Comparison of ENCODE assay signal across 9 mouse cellular contexts in genomic region chr7:25626509-25627430, GRCm38 (mm10). TPM values are rescaled to one million over a fixed set of nuclear protein-coding genes. Genes with fewer than 3 reads are reported as not detected.
DNase-seq lines count a peak whose midpoint lies in the region; ATAC-seq and TF ChIP-seq lines count a peak whose summit lies in the region.
"Had no signal": no experiment of that assay in that cellular context is flagged by ENCODE, and none has a peak within 500 bp of the region (broad histone marks: within the 10 kb centered on the region; RNA-seq: fewer than 3 reads in every experiment).

TSS of gene B3gnt8 (plus strand) at chr7:25626654.

- WGBS in heart, embryonic 10.5 days = 9% methylated on average over 29 of the region's 29 CpGs
- WGBS in kidney, postnatal 0 days = 18% methylated on average over 29 of the region's 29 CpGs

- H3K27me3 ChIP-seq in heart, embryonic 10.5 days (ENCODE audit: insufficient read depth, poor library complexity, severe bottlenecking) = 0 out of 2 replicates have a peak, but pooled peaks cover 9% of the 10 kb centered on the region
- no peaks in the 10 kb centered on the region for H3K27me3 ChIP-seq in kidney, postnatal 0 days (ENCODE audit: insufficient read depth, low read length)
- H3K27me3 ChIP-seq: CH12.LX had no signal

- ATAC-seq in kidney, postnatal 0 days (replicated peaks; ENCODE audit: low FRiP score, low read depth) = peak; percentile 33

- H3K36me3 ChIP-seq in heart, embryonic 10.5 days = peaks cover 59% of the 10 kb centered on the region
- peaks cover 19% of the 10 kb centered on the region; the same call in 1 of the 2 replicates for H3K36me3 ChIP-seq in kidney, postnatal 0 days (ENCODE audit: insufficient read depth, low read length)

- no peak for TF ChIP-seq CTCF in kidney, postnatal 0 days (IDR thresholded peaks at IDR 0.05; ENCODE audit: low read depth)

- H3K4me1 ChIP-seq in heart, embryonic 10.5 days = peaks cover 41% of the 10 kb centered on the region
- H3K4me1 ChIP-seq in kidney, postnatal 0 days (replicated peaks; ENCODE audit: insufficient read depth, low read length) = 0 out of 2 replicates have a peak, but pooled peaks cover 8% of the 10 kb centered on the region

- H3K4me2 ChIP-seq in kidney, postnatal 0 days (ENCODE audit: low read length) = peak within 1 kb of the TSS; percentile 55

- DNase-seq in cerebellum, adult 11-12 months = peak; percentile 73
- DNase-seq in cerebellum, postnatal 4 days (ENCODE audit: low spot score in 2 of 2) = no peak
- DNase-seq in cerebellum, postnatal 14 days = peak; percentile 56 to 64
- no peak for DNase-seq in heart, embryonic 10.5 days (ENCODE audit: low spot score)
- DNase-seq in kidney, postnatal 0 days (ENCODE audit: low spot score) = peak; percentile 50
- peak; percentile 49 to 74 for DNase-seq in lung, postnatal 4 days
- peak; percentile 78 for DNase-seq in testis, postnatal 14 days (ENCODE audit: low spot score)
- no peak for DNase-seq in spleen, postnatal 14 days (ENCODE audit: low spot score in 2 of 2)

- peak within 1 kb of the TSS; percentile 74 for H3K27ac ChIP-seq in heart, embryonic 10.5 days
- H3K27ac ChIP-seq in kidney, postnatal 0 days = peak within 1 kb of the TSS; percentile 65

- peak within 1 kb of the TSS; percentile 63 for H3K4me3 ChIP-seq in heart, embryonic 10.5 days
- H3K4me3 ChIP-seq in kidney, postnatal 0 days (replicated peaks; ENCODE audit: low read depth, low read length) = peak within 1 kb of the TSS; percentile 31

- H3K9me3 ChIP-seq in heart, embryonic 10.5 days = no peaks in the 10 kb centered on the region
- H3K9me3 ChIP-seq in kidney, postnatal 0 days (replicated peaks; ENCODE audit: low read length) = no peaks in the 10 kb centered on the region

- peak within 1 kb of the TSS; percentile 43 for H3K9ac ChIP-seq in kidney, postnatal 0 days (ENCODE audit: low read depth, low read length)

RNA-seq across cellular contexts. Expression of gene B3gnt8, which starts in this region (rescaled TPM):
- polyA plus RNA-seq in heart, embryonic 10.5 days (2016; fragmentation: Nextera tagmentation; extraction: Ambion mirVana) = 5.2 and 5.4 TPM in 2 replicates
- polyA plus RNA-seq in kidney, postnatal 0 days (2015; fragmentation: Nextera tagmentation; extraction: Ambion mirVana) = 9.3 and 11.4 TPM in 2 replicates

Comparison
In these comparisons a context has a peak if more than half of its experiments do, and no peak if none do; other contexts are left out.
1. DNase-seq: peak in cerebellum, adult 11-12 months (single experiment), cerebellum, postnatal 14 days (2 of 2), kidney, postnatal 0 days (single experiment), lung, postnatal 4 days (2 of 2) and testis, postnatal 14 days (single experiment); none in cerebellum, postnatal 4 days (0 of 2), heart, embryonic 10.5 days (single experiment) and spleen, postnatal 14 days (0 of 2).